Mouse (Mus musculus) testis, adult 2 months (tissue): Measurements from ENCODE around the gene Gm42420.

Experiments
- CTCF ChIP-seq: fragments of 200-500 bp; IDR thresholded peaks from 2 replicates; pipeline ENCODE4 v1.5.1; 2012; ENCODE audit warnings: low read depth, mild to moderate bottlenecking, inconsistent platforms, low read length, moderate library complexity; ENCODE audit not compliant: control insufficient read depth, insufficient read depth, insufficient replicate concordance
- POLR2A ChIP-seq: fragments of 200-500 bp; IDR thresholded peaks from 2 replicates; pipeline ENCODE4 v1.6.1; 2012; ENCODE audit warnings: low read depth, mild to moderate bottlenecking, inconsistent platforms, low read length, moderate library complexity; ENCODE audit not compliant: control insufficient read depth

DNA sequence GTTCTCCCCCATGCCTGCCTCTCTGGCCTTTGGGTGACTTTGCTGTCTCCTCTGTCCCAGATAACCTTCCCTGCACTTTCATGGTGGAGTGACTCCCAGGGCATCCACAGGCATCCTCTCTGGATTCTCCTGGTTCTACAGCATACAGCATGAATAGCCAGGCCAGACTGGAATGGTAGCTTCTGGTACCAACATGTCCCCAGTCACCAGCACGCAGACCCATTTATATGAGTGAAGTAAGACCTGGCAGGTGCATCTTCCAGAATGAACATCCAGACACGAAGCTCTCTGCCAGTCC lies 30.0 kb upstream of the Gm42420 start:
- no peak for TF ChIP-seq CTCF
- TF ChIP-seq POLR2A = no peak
